Mouse (Mus musculus) liver, embryonic 14.5 days (tissue): ENCODE measurements around the gene Erich2. TPM values are rescaled to one million over a fixed set of nuclear protein-coding genes. Genes with fewer than 3 reads are reported as not detected.
A peak's percentile ranks its signal among the peaks of the same experiment; 100 is the strongest.

Source experiments
- ATAC-seq: fragments of 200-750 bp; cut with Nextera tagmentation; 2 replicates; pipeline ENCODE4 v1.8.0; 2017; ENCODE audit warnings: moderate number of reproducible peaks, mild to moderate bottlenecking, moderate library complexity; ENCODE audit not compliant: insufficient read depth
- DNase-seq, 3 experiments: peaks; one replicate each; pipeline ENCODE4 v3.0.0-alpha.2; 2012 to 2013; ENCODE audit warnings: low read depth in 3 of 3, low spot score in 3 of 3
- H3K27ac ChIP-seq: fragments of 300-500 bp; sonication (generic); 2 replicates; pipeline ENCODE4 v1.5.1; 2014; ENCODE audit warnings: moderate library complexity, mild to moderate bottlenecking, control low read depth, inconsistent platforms
- H3K27me3 ChIP-seq: fragments of 300-500 bp; sonication (generic); 2 replicates; pipeline ENCODE4 v1.6.1; 2014; ENCODE audit warnings: mild to moderate bottlenecking, low read length, moderate library complexity; ENCODE audit not compliant: control insufficient read depth, insufficient read depth
- H3K36me3 ChIP-seq: fragments of 300-500 bp; sonication (generic); replicated peaks from 2 replicates; pipeline ENCODE4 v1.6.1; 2014; ENCODE audit warnings: low read depth; ENCODE audit not compliant: control insufficient read depth, insufficient read depth
- H3K4me1 ChIP-seq, 2 experiments: fragments of 200-500 bp in 1 of 2; fragments of 300-500 bp in 1 of 2; sonication (generic) in 1 of 2; replicated peaks; 2 replicates each; pipeline ENCODE4 v1.6.1; 2012 to 2014; ENCODE audit warnings: antibody characterized with exemption in 1 of 2, inconsistent platforms in 1 of 2, low read length in 1 of 2; ENCODE audit not compliant: control insufficient read depth in 2 of 2, insufficient read depth in 2 of 2
- H3K4me2 ChIP-seq: fragments of 300-500 bp; sonication (generic); 2 replicates; pipeline ENCODE4 v1.6.1; 2014; ENCODE audit warnings: low read depth, mild to moderate bottlenecking, control low read depth, moderate library complexity
- H3K4me3 ChIP-seq, 2 experiments: fragments of 200-500 bp in 1 of 2; fragments of 300-500 bp in 1 of 2; sonication (generic) in 1 of 2; 2 replicates each; pipeline ENCODE4 v1.5.1; 2012 to 2014; ENCODE audit warnings: low read depth in 2 of 2, low read length in 2 of 2, mild to moderate bottlenecking in 2 of 2, control low read depth in 1 of 2, inconsistent platforms in 1 of 2, moderate library complexity in 1 of 2; ENCODE audit not compliant: insufficient read depth in 1 of 2
- H3K9ac ChIP-seq: fragments of 300-500 bp; sonication (generic); replicated peaks from 2 replicates; pipeline ENCODE4 v1.6.1; 2014; ENCODE audit warnings: mild to moderate bottlenecking, control low read depth, moderate library complexity
- H3K9me3 ChIP-seq: fragments of 300-500 bp; sonication (generic); 2 replicates; pipeline ENCODE4 v1.6.1; 2016; ENCODE audit warnings: low read length, mixed read lengths; ENCODE audit not compliant: control insufficient read depth
- CTCF ChIP-seq: IDR thresholded peaks from 2 replicates; pipeline ENCODE4 v1.5.1; 2016; ENCODE audit warnings: antibody characterized with exemption, low read depth, control low read depth
- EP300 ChIP-seq: IDR thresholded peaks from 2 replicates; pipeline ENCODE4 v1.6.1; 2016; ENCODE audit warnings: antibody characterized with exemption, low read depth
- WGBS: fragments of 180-500 bp; shearing (Covaris S2); extraction: QIAGEN DNeasy Blood & Tissue Kit; methylation state at CpG from one replicate; pipeline ENCODE4 v1.1.7; 2014; ENCODE audit not compliant: insufficient replicate concordance; 5-methylcytosine and 5-hydroxymethylcytosine counted together
- polyA plus RNA-seq, 2 experiments: library from polyadenylated mRNA; depleted of rRNA in 1 of 2; stranded (reverse) in 1 of 2; unstranded in 1 of 2; fragments of >200 nt; fragmentation: Nextera tagmentation in 1 of 2; extraction: Ambion mirVana in 1 of 2; gene quantifications; 2 replicates each; pipeline versions ENCODE4 v1.2.1 to v1.2.3; 2012 to 2014

The Erich2 gene
- polyA plus RNA-seq, 2 experiments, result not detected

DNA sequence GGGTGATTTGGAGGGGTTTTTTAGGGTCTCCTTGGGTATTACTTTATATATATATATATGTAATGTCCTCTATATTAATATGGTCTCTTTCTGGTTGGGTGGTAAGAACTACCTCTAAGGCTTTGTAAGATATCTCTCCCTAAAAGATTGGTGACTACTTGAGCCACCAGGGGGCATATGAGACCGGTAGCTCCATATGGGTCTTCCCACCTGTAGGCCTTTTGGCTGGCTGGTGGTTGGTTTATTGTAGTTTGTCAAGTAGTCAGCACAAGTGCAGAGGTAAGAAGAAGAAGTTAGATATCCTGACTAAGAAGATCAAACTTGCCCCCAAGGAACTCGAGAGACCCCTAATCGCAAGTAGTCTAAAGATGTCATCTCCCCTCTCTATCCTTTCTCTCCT is 45.2 kb downstream of the Erich2 start:
- Histone ChIP-seq H3K4me2 (no peak overlapping the region), H3K9ac (no peak overlapping the region), H3K36me3 (no peaks in the 10 kb centered on the region), H3K9me3 (no peaks in the 10 kb centered on the region), H3K4me1 (no peaks in the 10 kb centered on the region), H3K27me3 (peaks cover 1% of the 10 kb centered on the region; the same call in 1 of the 2 replicates), H3K27ac (no peak overlapping the region), H3K4me3 (no peak overlapping the region)
- DNase-seq, result no peak
- TF ChIP-seq CTCF, result no peak
- TF ChIP-seq EP300, result no peak
- WGBS, result 63% methylated on average over 3 of the region's 3 CpGs
- ATAC-seq, result no peak

GRCm38 (mm10) chr2:70558112-70558842 is 49.7 kb downstream of the Erich2 start:
- Histone ChIP-seq H3K27ac (no peak overlapping the region), H3K36me3 (no peaks in the 10 kb centered on the region), H3K4me3 (no peak overlapping the region), H3K4me1 (no peaks in the 10 kb centered on the region), H3K9me3 (no peaks in the 10 kb centered on the region), H3K4me2 (no peak overlapping the region), H3K27me3 (peaks cover 45% of the 10 kb centered on the region), H3K9ac (no peak overlapping the region)
- peak; percentile 36 to 54 (median 46) for DNase-seq
- 6% methylated on average over 17 of the region's 18 CpGs for WGBS
- ATAC-seq, result no peak
- TF ChIP-seq EP300, result no peak
- TF ChIP-seq CTCF, result peak; percentile 83

DNA sequence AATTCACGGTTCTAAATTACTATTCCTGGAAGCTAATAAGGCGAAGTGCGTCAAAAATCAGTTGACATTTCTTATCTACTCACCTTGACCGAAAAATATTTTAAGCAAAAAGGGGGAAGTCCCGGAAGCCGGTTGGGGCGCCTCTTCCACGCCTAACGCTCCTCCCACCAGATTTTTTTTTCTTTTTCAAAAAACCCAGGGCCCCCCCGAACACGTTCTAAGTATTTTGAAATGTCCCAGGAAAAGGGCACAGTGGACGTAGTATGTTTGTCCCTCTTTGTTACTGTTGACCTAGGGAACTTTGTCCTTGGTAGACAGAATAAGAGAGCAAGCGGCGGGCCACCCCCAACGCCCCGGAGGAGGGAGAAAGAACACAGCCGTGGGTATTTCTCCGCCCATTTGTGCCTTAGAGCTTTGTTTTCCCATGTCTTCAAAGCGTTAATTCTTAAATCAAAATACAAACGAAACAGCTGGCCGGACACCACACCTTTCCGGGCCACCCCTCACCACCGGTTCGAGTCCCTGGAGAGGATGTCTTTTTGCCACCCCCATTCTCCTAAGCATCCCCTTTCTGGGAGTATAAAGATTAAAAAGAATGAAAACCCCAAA is 50.3 kb downstream of the Erich2 start:
- Histone ChIP-seq H3K27me3 (peaks cover 52% of the 10 kb centered on the region), H3K9me3 (no peaks in the 10 kb centered on the region), H3K4me3 (no peak overlapping the region), H3K27ac (no peak overlapping the region), H3K9ac (no peak overlapping the region), H3K4me2 (no peak overlapping the region), H3K36me3 (no peaks in the 10 kb centered on the region), H3K4me1 (no peaks in the 10 kb centered on the region)
- WGBS, result 11% methylated on average over 24 of the region's 24 CpGs
- DNase-seq (no peak), ATAC-seq (no peak)
- TF ChIP-seq EP300, result no peak
- TF ChIP-seq CTCF, result no peak

GRCm38 (mm10) chr2:70559520-70559919 is 50.9 kb downstream of the Erich2 start:
- Histone ChIP-seq H3K4me2 (no peak overlapping the region), H3K4me1 (no peaks in the 10 kb centered on the region), H3K9me3 (no peaks in the 10 kb centered on the region), H3K27me3 (peaks cover 57% of the 10 kb centered on the region), H3K27ac (no peak overlapping the region), H3K36me3 (no peaks in the 10 kb centered on the region), H3K4me3 (no peak overlapping the region), H3K9ac (no peak overlapping the region)
- ATAC-seq (no peak), DNase-seq (peak; percentile 35 to 44 (median 39))
- TF ChIP-seq CTCF, result no peak
- no peak for TF ChIP-seq EP300
- WGBS, result 2% methylated on average over 13 of the region's 13 CpGs

GRCm38 (mm10) chr2:70561077-70561795 is 52.6 kb downstream of the Erich2 start:
- Histone ChIP-seq H3K4me1 (no peaks in the 10 kb centered on the region), H3K27ac (no peak overlapping the region), H3K9ac (no peak overlapping the region), H3K36me3 (no peaks in the 10 kb centered on the region), H3K4me2 (no peak overlapping the region), H3K27me3 (peaks cover 74% of the 10 kb centered on the region), H3K9me3 (no peaks in the 10 kb centered on the region), H3K4me3 (no peak overlapping the region)
- no peak for DNase-seq
- 3% methylated on average over 29 of the region's 29 CpGs for WGBS
- no peak for ATAC-seq
- TF ChIP-seq EP300 (no peak), CTCF (peak; percentile 61)
